In genomic region chr12:12878031-12878430, GRCm38 (mm10) we compare ENCODE assay signal across 12 mouse cellular contexts.
A peak's percentile ranks its signal among the peaks of the same experiment; 100 is the strongest.
DNase-seq lines count a peak whose midpoint lies in the region; ATAC-seq and TF ChIP-seq lines count a peak whose summit lies in the region.
"Had no signal": no experiment of that assay in that cellular context is flagged by ENCODE, and none has a peak within 500 bp of the region (broad histone marks: within the 10 kb centered on the region; RNA-seq: fewer than 3 reads in every experiment).

No protein-coding gene starts in this region.

- no peak for TF ChIP-seq CTCF in gastrocnemius, adult 2 months (IDR thresholded peaks at IDR 0.05)

- H3K36me3 ChIP-seq in forebrain, embryonic 11.5 days (ENCODE audit: control insufficient read depth, insufficient read depth, low read length) = no peaks in the 10 kb centered on the region
- no peaks in the 10 kb centered on the region for H3K36me3 ChIP-seq in hindbrain, embryonic 13.5 days
- no peaks in the 10 kb centered on the region for H3K36me3 ChIP-seq in midbrain, embryonic 16.5 days (ENCODE audit: control insufficient read depth, insufficient read depth, low read length)
- H3K36me3 ChIP-seq in liver, embryonic 11.5 days (ENCODE audit: control insufficient read depth, insufficient read depth, low read length) = no peaks in the 10 kb centered on the region
- H3K36me3 ChIP-seq: heart, embryonic 10.5 days; limb, embryonic 15.5 days had no signal

- H3K27me3 ChIP-seq in forebrain, embryonic 11.5 days (ENCODE audit: control insufficient read depth, insufficient read depth, low read length) = no peaks in the 10 kb centered on the region
- H3K27me3 ChIP-seq in hindbrain, embryonic 13.5 days = no peaks in the 10 kb centered on the region
- no peaks in the 10 kb centered on the region for H3K27me3 ChIP-seq in midbrain, embryonic 16.5 days (ENCODE audit: control insufficient read depth, insufficient read depth, low read depth, low read length)
- H3K27me3 ChIP-seq in liver, embryonic 11.5 days (replicated peaks; ENCODE audit: control insufficient read depth, insufficient read depth, low read length) = no peaks in the 10 kb centered on the region
- H3K27me3 ChIP-seq: limb, embryonic 15.5 days had no signal

- ATAC-seq in forebrain, embryonic 11.5 days (replicated peaks; ENCODE audit: low FRiP score) = peak; percentile 19
- peak; percentile 4; the same call in 1 of the 2 replicates for ATAC-seq in hindbrain, embryonic 13.5 days (ENCODE audit: low FRiP score)
- peak; percentile 33; the same call in 1 of the 2 replicates for ATAC-seq in midbrain, embryonic 16.5 days
- no peak for ATAC-seq in liver, embryonic 11.5 days (replicated peaks; ENCODE audit: low FRiP score)

- H3K9ac ChIP-seq in forebrain, embryonic 11.5 days (ENCODE audit: low read length) = no peak overlapping the region
- no peak overlapping the region for H3K9ac ChIP-seq in hindbrain, embryonic 13.5 days
- no peak overlapping the region for H3K9ac ChIP-seq in midbrain, embryonic 16.5 days (ENCODE audit: low read depth, low read length)
- no peak overlapping the region for H3K9ac ChIP-seq in liver, embryonic 11.5 days (ENCODE audit: low read depth, low read length)
- H3K9ac ChIP-seq: limb, embryonic 15.5 days had no signal

- 99% methylated on average over 2 of the region's 2 CpGs for WGBS in forebrain, embryonic 11.5 days
- WGBS in hindbrain, embryonic 13.5 days = 91% methylated on average over 2 of the region's 2 CpGs
- 98% methylated on average over 2 of the region's 2 CpGs for WGBS in midbrain, embryonic 16.5 days
- 92% methylated on average over 2 of the region's 2 CpGs for WGBS in liver, embryonic 11.5 days

- peaks cover 3% of the 10 kb centered on the region; the same call in 1 of the 2 replicates for H3K4me1 ChIP-seq in forebrain, embryonic 11.5 days (replicated peaks; ENCODE audit: control insufficient read depth, insufficient read depth, low read length)
- H3K4me1 ChIP-seq in hindbrain, embryonic 13.5 days (replicated peaks) = peaks cover 19% of the 10 kb centered on the region
- 0 out of 2 replicates have a peak, but pooled peaks cover 5% of the 10 kb centered on the region for H3K4me1 ChIP-seq in midbrain, embryonic 16.5 days (ENCODE audit: control insufficient read depth, insufficient read depth, low read length)
- H3K4me1 ChIP-seq in liver, embryonic 11.5 days (replicated peaks; ENCODE audit: control insufficient read depth, insufficient read depth, low read length) = no peaks in the 10 kb centered on the region

- intact Hi-C loops in gastrocnemius, adult 2 months (cut with DNase I) = no loop called here

- peak overlapping the region; percentile 61 for H3K27ac ChIP-seq in forebrain, embryonic 11.5 days (ENCODE audit: low read depth, low read length)
- peak overlapping the region; percentile 68; the same call in 1 of the 2 replicates for H3K27ac ChIP-seq in hindbrain, embryonic 13.5 days
- no peak overlapping the region for H3K27ac ChIP-seq in midbrain, embryonic 16.5 days (ENCODE audit: low read length)
- no peak overlapping the region for H3K27ac ChIP-seq in liver, embryonic 11.5 days (ENCODE audit: low read depth, low read length)
- H3K27ac ChIP-seq in gastrocnemius, adult 2 months = no peak overlapping the region
- H3K27ac ChIP-seq: heart, embryonic 10.5 days; limb, embryonic 15.5 days had no signal

- no peak overlapping the region for H3K4me2 ChIP-seq in forebrain, embryonic 11.5 days (ENCODE audit: low read depth, low read length, severe bottlenecking)
- H3K4me2 ChIP-seq in hindbrain, embryonic 13.5 days = no peak overlapping the region
- H3K4me2 ChIP-seq in midbrain, embryonic 16.5 days (ENCODE audit: low read length) = no peak overlapping the region
- no peak overlapping the region for H3K4me2 ChIP-seq in liver, embryonic 11.5 days
- H3K4me2 ChIP-seq: limb, embryonic 15.5 days had no signal

- no peak overlapping the region for H3K4me3 ChIP-seq in forebrain, embryonic 11.5 days (ENCODE audit: low read depth, low read length)
- no peak overlapping the region for H3K4me3 ChIP-seq in hindbrain, embryonic 13.5 days
- no peak overlapping the region for H3K4me3 ChIP-seq in midbrain, embryonic 16.5 days (ENCODE audit: low read depth, low read length)
- no peak overlapping the region for H3K4me3 ChIP-seq in liver, embryonic 11.5 days (ENCODE audit: low read depth, low read length)
- no peak overlapping the region for H3K4me3 ChIP-seq in gastrocnemius, adult 2 months
- H3K4me3 ChIP-seq: heart, embryonic 10.5 days; limb, embryonic 15.5 days had no signal

- no peaks in the 10 kb centered on the region for H3K9me3 ChIP-seq in forebrain, embryonic 11.5 days (ENCODE audit: control insufficient read depth, low read length)
- H3K9me3 ChIP-seq in hindbrain, embryonic 13.5 days = no peaks in the 10 kb centered on the region
- H3K9me3 ChIP-seq in midbrain, embryonic 16.5 days (replicated peaks; ENCODE audit: control insufficient read depth, low read length, poor library complexity, severe bottlenecking) = no peaks in the 10 kb centered on the region
- no peaks in the 10 kb centered on the region for H3K9me3 ChIP-seq in liver, embryonic 11.5 days (ENCODE audit: control insufficient read depth, low read length)
- H3K9me3 ChIP-seq: heart, embryonic 10.5 days; limb, embryonic 15.5 days had no signal

- peak; percentile 36 for DNase-seq in ES-CJ7 (ENCODE audit: low read depth, low spot score)
- DNase-seq in forebrain, embryonic 11.5 days (ENCODE audit: low spot score) = no peak
- DNase-seq in liver, embryonic 11.5 days (ENCODE audit: low spot score) = no peak
- DNase-seq in embryo, embryonic 11 days = no peak
- no peak for DNase-seq in gastrocnemius, adult 2 months
- DNase-seq: kidney, adult 9 months; lung, adult 2 months; spleen, adult 18-20 months had no signal

Comparison
In these comparisons a context has a peak if more than half of its experiments do, and no peak if none do; other contexts are left out.
1. H3K27ac ChIP-seq: peak in forebrain, embryonic 11.5 days (single experiment) and hindbrain, embryonic 13.5 days (single experiment); none in midbrain, embryonic 16.5 days (single experiment), liver, embryonic 11.5 days (single experiment) and gastrocnemius, adult 2 months (single experiment).